Mouse (Mus musculus): ENCODE data around the gene Sh3bp2. TPM values are rescaled to one million over a fixed set of nuclear protein-coding genes. Genes with fewer than 3 reads are reported as not detected.

Gene Sh3bp2
- polyA plus RNA-seq (2014; fragmentation: Illumina TruSeq; extraction: RNeasy Lipid Tissue Mini Kit (QIAGEN cat#74804); ENCODE audit: low read depth, low replicate concordance), result 0.44 TPM

GRCm38 (mm10) chr5:34525663-34526476 is at the start of gene Sh3bp2:
TSS of gene Sh3bp2 (plus strand) at chr5:34525838.

GRCm38 (mm10) chr5:34513466-34514217 is 12.0 kb upstream of the Sh3bp2 start, which contains the start of gene Tnip2:
TSS of gene Tnip2 (minus strand) at chr5:34513991.

GRCm38 (mm10) chr5:34573268-34574221 is 47.9 kb downstream of the Sh3bp2 start, which contains the start of gene Add1:
TSS of gene Add1 (plus strand) at chr5:34573664.

Other genes with a start within 250 kb of the Sh3bp2 start
- gene Zfyve28, start 237.4 kb upstream of the Sh3bp2 start, polyA plus RNA-seq (2014; fragmentation: Illumina TruSeq; extraction: RNeasy Lipid Tissue Mini Kit (QIAGEN cat#74804); ENCODE audit: low read depth, low replicate concordance), result not detected
- not detected for gene Cfap99, start 237.2 kb upstream of the Sh3bp2 start, polyA plus RNA-seq (2014; fragmentation: Illumina TruSeq; extraction: RNeasy Lipid Tissue Mini Kit (QIAGEN cat#74804); ENCODE audit: low read depth, low replicate concordance)
- 76.3 TPM for gene Rnf4, start 189.5 kb upstream of the Sh3bp2 start, polyA plus RNA-seq (2014; fragmentation: Illumina TruSeq; extraction: RNeasy Lipid Tissue Mini Kit (QIAGEN cat#74804); ENCODE audit: low read depth, low replicate concordance)
- gene Fam193a, start 155.9 kb upstream of the Sh3bp2 start, polyA plus RNA-seq (2014; fragmentation: Illumina TruSeq; extraction: RNeasy Lipid Tissue Mini Kit (QIAGEN cat#74804); ENCODE audit: low read depth, low replicate concordance), result 12.4 TPM
- gene Tnip2, start 11.8 kb upstream of the Sh3bp2 start, polyA plus RNA-seq (2014; fragmentation: Illumina TruSeq; extraction: RNeasy Lipid Tissue Mini Kit (QIAGEN cat#74804); ENCODE audit: low read depth, low replicate concordance), result 2.8 TPM
- gene Add1, start 47.8 kb downstream of the Sh3bp2 start, polyA plus RNA-seq (2014; fragmentation: Illumina TruSeq; extraction: RNeasy Lipid Tissue Mini Kit (QIAGEN cat#74804); ENCODE audit: low read depth, low replicate concordance), result 81.5 TPM
- gene Mfsd10, start 111.4 kb downstream of the Sh3bp2 start, polyA plus RNA-seq (2014; fragmentation: Illumina TruSeq; extraction: RNeasy Lipid Tissue Mini Kit (QIAGEN cat#74804); ENCODE audit: low read depth, low replicate concordance), result not detected
- gene Nop14, start 134.3 kb downstream of the Sh3bp2 start, polyA plus RNA-seq (2014; fragmentation: Illumina TruSeq; extraction: RNeasy Lipid Tissue Mini Kit (QIAGEN cat#74804); ENCODE audit: low read depth, low replicate concordance), result 22.3 TPM
- gene Grk4, start 134.5 kb downstream of the Sh3bp2 start, polyA plus RNA-seq (2014; fragmentation: Illumina TruSeq; extraction: RNeasy Lipid Tissue Mini Kit (QIAGEN cat#74804); ENCODE audit: low read depth, low replicate concordance), result 10.6 TPM
- 7.4 TPM for gene Htt, start 235.9 kb downstream of the Sh3bp2 start, polyA plus RNA-seq (2014; fragmentation: Illumina TruSeq; extraction: RNeasy Lipid Tissue Mini Kit (QIAGEN cat#74804); ENCODE audit: low read depth, low replicate concordance)

All from kidney, adult 10 weeks (tissue).